Mouse (Mus musculus): ENCODE measurements around the gene Cldnd2.

- TF ChIP-seq CHD2 (IDR thresholded peaks at IDR 0.05; ENCODE audit: low read depth, low read length) (no peak), MAFK (IDR thresholded peaks at IDR 0.05; ENCODE audit: insufficient read depth, low read depth, low read length) (no peak), ZC3H11A (IDR thresholded peaks at IDR 0.05; ENCODE audit: borderline replicate concordance, low read depth, low read length) (no peak)
Observed at GRCm38 (mm10) chr7:43476376-43476775, 35.8 kb downstream of the Cldnd2 start.
